Mouse (Mus musculus): ENCODE data around the gene Gm28230. TPM values are rescaled to one million over a fixed set of nuclear protein-coding genes. Genes with fewer than 3 reads are reported as not detected.

Gene Gm28230
- polyA plus RNA-seq (2012; rRNA removed), result 0.25 and 1.3 TPM in 2 replicates

DNA sequence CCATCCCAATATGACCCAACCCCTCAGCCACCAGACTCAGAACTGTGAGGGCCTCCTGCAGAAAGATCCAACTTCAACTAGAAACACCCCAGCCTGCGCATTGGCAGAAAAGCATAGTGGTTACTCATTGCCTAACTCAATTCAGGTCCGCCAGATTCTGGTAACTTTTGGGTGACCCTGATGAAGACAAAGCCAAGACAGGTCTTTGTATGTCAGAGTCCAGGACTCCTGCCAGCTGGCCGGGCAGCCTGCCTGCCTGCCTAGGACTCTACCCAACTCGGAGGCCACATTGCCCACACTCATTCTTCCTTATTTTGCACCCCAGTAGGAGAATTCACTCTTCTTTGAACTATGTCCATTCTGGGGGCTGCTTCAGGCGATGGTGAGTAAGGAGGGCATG, at the start of gene Gm28230:
Gm28230 (plus strand) TSS at position 178 of the 400 bp plus-strand sequence.

DNA sequence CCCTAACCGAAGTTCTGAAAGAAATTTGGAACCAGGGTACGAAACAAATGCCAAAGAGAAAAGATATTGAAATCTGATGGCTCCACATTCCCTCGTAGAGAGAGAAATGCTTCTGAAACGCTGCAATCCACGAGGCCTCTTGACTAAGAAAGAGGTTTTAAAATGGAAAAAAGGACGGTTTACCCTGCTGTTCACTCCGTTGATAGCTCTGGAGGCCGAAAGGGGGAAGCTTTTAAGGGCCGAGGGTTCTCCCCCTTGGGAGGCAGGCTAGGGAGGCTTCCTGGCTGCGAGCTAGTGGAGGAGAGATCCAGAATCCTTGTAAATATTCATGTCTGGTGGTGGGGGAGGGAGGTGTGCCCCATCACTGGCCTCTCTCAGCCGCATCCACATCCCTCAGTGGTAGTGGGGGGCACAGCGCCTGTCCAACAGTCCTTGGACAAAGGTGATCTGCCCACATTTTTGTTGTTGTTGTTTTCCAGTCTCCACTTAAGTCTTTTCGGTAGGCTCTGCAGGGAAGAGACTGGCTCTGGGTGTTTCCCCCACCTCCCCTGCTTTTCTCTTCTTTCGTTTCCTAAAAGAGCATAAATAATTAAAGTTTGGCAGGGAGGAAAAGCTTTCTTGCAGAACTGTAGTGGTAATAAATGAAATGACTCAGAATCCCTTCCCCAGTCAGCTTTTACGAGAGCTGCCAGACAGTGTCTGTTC, 47.5 kb upstream of the Gm28230 start, which contains the start of gene Hoxd11:
Hoxd11 (plus strand) TSS at position 667 of the 705 bp plus-strand sequence.

DNA sequence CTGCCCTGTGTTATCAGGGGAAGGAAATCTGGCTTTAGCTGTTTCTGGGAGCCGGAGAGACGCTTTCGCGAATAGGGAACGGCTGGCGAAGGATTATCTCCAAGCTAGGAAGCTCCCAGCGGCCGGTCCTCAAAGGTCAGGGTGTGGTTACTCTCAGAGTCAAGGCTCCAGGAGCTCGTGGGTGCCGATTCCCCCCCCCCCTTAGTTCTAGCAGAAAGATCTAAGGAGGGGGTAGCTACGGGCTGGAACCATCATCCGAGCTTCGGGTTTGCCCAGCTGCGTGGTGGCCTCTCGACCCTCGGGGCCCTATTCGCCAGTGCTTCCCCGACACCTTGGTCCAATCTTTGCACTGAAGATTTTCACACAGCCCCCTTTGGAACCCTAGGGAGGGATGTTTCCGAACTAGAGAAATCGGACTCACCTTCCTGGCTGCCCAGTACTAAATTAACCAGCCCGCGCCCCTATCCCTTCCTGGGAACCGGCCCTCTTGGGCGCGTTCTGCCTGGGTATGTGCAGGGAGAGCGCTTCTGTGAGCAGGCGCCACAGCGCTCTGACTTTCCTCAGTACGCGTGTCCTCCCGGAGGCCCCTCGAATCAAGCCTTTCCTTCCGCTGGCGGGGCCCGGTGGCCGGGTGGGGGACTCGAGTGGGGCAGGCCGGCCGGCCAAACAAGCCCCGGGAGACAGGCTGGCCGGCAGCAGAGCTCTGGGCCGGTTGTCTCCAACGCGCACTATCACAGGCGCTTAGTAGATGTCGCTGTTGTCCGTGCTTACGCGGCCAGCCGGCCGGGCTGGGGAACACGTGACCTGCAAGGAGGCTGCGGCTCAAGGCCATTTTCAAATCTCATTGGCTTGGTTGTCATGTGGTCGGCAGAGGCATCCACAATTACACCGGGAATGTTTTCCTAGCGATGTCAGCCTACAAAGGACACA, 35.2 kb upstream of the Gm28230 start, which contains the start of gene Hoxd10:
Hoxd10 (plus strand) TSS at position 903 of the 930 bp plus-strand sequence.

DNA sequence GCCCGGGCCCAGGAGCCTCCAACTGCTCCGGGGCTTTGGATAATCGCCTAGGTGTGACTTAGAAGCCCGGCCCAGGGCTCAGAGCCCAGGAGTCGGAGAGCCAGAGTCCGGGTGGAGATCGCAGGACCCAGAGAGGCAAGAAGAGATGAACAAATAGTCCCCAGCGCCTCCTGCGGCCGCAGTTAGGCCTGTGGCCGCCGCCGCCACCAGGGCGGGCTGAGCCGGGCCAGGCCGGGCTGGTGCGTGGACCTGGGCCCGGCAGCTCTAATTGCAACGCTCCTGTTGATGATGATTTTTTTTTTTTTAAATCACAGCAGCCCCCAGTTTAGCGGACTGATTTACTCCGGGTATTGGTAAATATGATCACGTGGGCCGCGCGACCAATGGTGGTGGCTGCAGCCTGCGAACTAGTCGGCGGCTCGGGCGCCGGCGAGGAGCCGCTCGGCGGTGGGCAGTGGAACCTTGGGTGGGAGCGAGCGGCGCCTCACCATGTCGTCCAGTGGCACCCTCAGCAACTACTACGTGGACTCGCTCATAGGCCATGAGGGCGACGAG, 28.9 kb upstream of the Gm28230 start, which contains the start of gene Hoxd9:
Hoxd9 (plus strand) TSS at position 161 of the 555 bp plus-strand sequence.

DNA sequence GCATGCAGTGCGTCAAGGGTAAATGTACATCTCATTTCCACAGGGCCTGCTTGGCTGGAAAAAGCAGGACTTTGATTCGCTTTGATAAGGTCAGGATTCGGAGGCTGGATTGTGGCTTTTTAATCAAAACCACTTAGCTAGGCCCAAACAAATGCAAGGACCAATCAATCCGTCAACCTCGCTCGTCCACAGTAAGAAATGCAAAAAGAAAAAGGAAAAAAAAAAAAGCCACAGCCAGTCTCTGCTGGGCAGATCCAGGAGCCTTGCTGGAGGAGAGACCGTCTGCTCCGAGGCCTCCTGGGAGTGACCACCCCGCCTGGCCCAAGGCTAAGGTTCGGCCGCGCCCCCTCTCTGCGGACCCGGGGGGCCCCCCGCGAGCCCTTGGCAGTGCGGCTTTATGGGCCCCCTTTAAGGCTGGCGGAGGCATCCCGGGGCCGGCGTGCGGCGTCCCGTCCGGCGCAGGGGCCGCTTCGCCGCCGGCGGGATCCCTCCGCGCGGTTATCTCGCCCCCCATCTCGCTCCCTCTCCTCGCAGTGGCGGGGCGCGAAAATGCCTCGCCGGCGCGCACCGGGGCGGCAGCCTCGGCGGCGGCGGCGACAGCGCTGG, 22.0 kb upstream of the Gm28230 start, which contains the start of gene Hoxd8:
Hoxd8 (plus strand) TSS at position 223 of the 606 bp plus-strand sequence.

DNA sequence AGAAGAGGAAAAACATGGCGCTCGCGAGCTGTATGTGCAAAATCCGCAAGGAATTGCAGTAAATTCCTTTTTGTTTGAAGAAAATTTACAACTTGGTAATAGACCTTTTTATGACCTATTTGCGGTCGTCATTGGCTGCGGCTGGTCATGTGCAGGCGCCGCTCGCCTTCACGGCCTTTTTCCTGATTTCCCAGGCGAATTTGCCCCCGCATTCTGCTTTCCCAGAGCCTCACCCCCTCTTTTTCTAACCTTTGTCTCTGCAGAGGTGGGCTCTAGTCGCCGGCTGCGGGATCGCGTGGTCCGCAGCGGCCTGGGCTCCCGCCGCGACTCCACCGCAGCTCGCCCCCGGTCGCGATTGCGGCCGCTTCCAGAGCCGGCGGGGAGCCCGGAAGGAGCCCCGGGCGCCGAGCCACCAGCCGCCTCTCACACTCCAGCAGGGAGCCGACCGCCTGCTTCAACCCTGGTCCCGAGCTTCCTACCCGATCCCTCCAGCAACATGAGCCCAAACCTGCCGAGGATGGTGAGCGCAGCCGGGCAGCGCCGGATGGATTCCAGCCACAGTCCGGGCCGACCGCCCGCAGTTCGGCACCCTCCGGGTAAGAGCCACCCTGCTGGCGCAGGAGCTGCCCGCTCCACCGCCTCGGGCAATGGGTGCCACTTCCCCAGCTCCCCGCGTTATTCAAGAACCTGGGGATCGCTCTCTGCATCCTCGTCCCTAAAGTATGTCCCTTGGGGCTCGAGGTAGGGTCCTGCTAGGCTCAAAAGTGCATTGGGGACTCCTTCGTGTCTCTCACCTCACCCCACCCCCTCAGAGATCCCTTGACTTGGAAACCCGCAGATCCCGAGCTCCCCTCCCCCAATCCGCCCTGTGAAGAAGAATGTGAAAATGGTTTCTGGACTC, 14.6 kb upstream of the Gm28230 start, which contains the start of the genes Hoxd3 and Hoxd4:
Hoxd3 (plus strand) TSS at position 207 of the 901 bp plus-strand sequence.
Hoxd4 (plus strand) TSS at position 209 of the 901 bp plus-strand sequence.

DNA sequence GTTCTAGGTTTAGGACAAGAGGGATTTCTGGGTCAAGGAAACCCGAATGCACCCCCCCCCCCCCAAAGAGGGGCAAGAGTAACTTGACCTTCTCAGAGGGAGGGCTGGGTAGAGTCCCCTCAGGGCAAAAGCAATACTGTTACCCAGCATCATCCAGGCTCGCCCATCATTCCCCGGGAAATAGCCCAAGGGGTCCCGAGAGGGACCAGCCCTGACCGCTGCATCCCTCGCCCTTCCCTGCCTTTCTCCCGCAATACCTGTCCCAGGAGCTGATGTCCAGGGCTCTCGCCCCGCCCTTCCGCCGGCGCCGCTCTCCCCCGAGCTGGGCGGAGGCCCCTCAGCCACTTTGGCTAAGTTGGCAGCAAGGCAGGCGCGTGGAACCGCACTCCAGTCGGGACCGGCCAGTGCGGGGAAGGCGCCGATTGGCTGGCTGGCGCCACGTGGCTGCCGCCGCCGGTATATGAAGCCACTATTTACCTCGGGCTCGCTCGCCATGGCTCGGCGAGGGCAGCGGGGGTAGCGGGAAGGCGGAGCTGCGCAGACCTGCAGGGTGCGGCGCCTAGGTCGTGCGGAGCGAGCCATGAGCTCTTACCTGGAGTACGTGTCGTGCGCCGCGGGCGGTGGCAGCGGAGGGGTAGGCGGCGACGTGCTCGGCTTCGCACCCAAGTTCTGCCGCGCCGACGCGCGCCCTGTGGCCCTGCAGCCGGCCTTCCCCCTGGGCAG, 36.2 kb downstream of the Gm28230 start, which contains the start of gene Hoxd1:
Hoxd1 (plus strand) TSS at position 459 of the 723 bp plus-strand sequence.

Other genes with a start within 250 kb of the Gm28230 start
- 4.2 and 5.3 TPM in 2 replicates for gene Lnpk, start 147.3 kb upstream of the Gm28230 start, polyA plus RNA-seq (2012; rRNA removed)
- gene Evx2, start 67.2 kb upstream of the Gm28230 start, polyA plus RNA-seq (2012; rRNA removed), result 2.9 and 4.1 TPM in 2 replicates
- gene Hoxd13, start 58.4 kb upstream of the Gm28230 start, polyA plus RNA-seq (2012; rRNA removed), result 24.2 and 34.6 TPM in 2 replicates
- gene Hoxd12, start 51.7 kb upstream of the Gm28230 start, polyA plus RNA-seq (2012; rRNA removed), result 0.86 and 3.4 TPM in 2 replicates
- 12.0 and 12.4 TPM in 2 replicates for gene Hoxd11, start 47.2 kb upstream of the Gm28230 start, polyA plus RNA-seq (2012; rRNA removed)
- 0.76 and 1.2 TPM in 2 replicates for gene Hoxd10, start 34.8 kb upstream of the Gm28230 start, polyA plus RNA-seq (2012; rRNA removed)
- gene Hoxd9, start 29.0 kb upstream of the Gm28230 start, polyA plus RNA-seq (2012; rRNA removed), result 2.7 and 4.4 TPM in 2 replicates
- 5.5 and 10.1 TPM in 2 replicates for gene Hoxd8, start 22.1 kb upstream of the Gm28230 start, polyA plus RNA-seq (2012; rRNA removed)
- 3.5 and 5.1 TPM in 2 replicates for gene Hoxd3, start 14.8 kb upstream of the Gm28230 start, polyA plus RNA-seq (2012; rRNA removed)
- 10.0 and 20.6 TPM in 2 replicates for gene Hoxd4, start 14.8 kb upstream of the Gm28230 start, polyA plus RNA-seq (2012; rRNA removed)
- gene Hoxd1, start 36.3 kb downstream of the Gm28230 start, polyA plus RNA-seq (2012; rRNA removed), result 0.06 TPM in 1 of 2 replicates, not detected in the other
- gene Mtx2, start 99.1 kb downstream of the Gm28230 start, polyA plus RNA-seq (2012; rRNA removed), result 63.3 and 79.5 TPM in 2 replicates

Measured in colon, adult 2 months (tissue).